Mouse (Mus musculus): ENCODE data around the gene Gimap7. TPM values are rescaled to one million over a fixed set of nuclear protein-coding genes. Genes with fewer than 3 reads are reported as not detected.

The Gimap7 gene
- polyA plus RNA-seq, 1 experiment from 2014 or later: not detected

DNA sequence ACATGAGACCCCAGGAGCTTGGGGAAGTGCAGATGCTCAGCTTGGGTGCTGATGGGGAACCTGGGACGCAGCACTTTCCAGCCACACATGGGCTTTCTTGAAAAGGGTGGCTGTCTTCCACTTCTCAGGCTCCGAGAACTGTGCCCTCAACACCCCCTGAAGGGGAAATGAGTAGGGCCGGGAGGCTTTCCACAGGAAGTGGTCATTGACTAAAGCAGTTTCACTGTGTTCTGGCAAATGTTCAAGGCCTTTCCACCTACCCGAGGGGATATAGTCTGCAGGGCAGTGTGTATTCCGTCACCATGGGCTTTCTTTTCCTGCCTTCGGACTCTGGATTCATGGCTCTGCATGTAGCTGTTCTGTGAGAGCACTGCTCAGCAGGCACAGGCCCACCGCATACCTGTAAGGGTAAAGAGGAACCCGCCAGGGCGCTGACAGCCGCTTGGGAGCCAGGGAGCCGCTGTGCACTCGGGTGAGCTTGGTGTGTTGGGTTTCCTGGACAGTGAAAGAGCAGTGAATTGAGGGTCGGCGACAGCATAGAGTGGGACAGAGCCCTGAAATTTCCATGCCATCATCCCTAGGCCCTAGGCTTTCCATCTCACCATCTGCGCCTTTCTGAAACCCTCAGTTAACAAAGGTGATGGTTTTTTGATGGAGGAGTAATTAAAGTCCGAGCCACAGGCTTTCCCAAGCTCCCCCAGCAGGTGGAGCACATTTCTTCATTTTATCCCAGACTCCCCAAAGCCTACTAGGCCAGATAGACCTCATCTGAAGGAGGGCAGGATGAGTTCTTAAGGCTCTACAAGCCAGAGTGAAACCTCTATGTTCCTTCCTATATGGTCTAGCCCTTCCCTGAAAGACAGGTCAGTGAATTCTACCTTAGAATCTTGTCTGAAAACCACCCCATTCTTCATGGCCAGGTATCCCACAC is 27.8 kb downstream of the Gimap7 start, which contains the start of gene Gimap5:
Gimap5 (plus strand) TSS at position 239 of the 931 bp plus-strand sequence.
- Histone ChIP-seq H3K9ac (no peak within 1 kb of the TSS), H3K4me3 (replicated peaks) (peak within 1 kb of the TSS; percentile 6; the same call in 1 of the 2 replicates), H3K4me2 (0 out of 2 replicates have a peak within 1 kb of the TSS, but pooled peaks have one; percentile 28), H3K4me1 (peaks cover 12% of the 10 kb centered on the region; the same call in 1 of the 2 replicates), H3K27me3 (replicated peaks) (no peaks in the 10 kb centered on the region; the same call in 1 of the 2 replicates), H3K36me3 (no peaks in the 10 kb centered on the region), H3K9me3 (no peaks in the 10 kb centered on the region), H3K27ac (peak within 1 kb of the TSS; percentile 11; the same call in 1 of the 2 replicates)
- ATAC-seq (ENCODE audit: insufficient read depth, low FRiP score, low read depth): no peak
- WGBS: 39% methylated on average over 16 of the region's 16 CpGs

DNA sequence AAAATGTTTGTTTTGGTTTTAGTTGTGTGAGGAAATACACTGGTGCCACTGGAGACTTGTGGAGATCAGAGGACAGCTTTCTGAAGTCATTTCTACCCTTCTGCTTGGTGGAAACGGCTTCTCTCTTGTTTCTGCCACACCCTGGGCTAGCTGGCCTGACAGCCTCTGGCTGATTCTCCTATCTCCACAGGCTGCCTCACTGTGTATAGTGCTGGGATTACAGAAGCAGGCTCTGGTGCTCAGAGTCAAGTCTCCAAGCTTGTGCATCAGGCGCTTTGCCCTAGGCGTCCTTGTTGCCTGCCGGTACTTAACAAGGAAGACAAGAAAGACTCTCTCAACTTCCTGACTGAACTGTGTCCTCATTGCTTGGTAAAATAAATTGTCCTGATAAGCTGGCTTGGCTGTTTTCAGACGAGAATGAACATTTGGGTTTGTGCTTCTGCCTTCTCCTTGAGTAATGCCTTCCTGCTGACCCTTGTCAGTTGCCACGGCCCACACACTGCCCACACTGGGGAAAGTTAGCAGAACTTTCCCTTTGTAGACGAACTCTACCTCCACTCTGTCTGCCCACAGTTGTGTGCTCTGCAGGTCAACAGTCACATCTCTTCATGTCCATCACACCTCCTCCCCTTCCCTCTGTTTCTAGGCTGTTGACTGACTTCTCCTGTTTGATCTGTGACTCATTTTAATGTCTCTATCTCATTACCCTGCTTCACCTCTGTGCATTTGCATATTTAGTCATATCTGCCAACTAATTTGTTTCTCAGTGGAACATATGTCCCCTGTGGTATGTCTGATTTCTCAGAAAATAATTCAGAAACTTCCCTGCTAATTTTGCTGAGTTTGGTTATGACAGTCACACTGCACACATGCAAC is 28.9 kb downstream of the Gimap7 start:
- Histone ChIP-seq H3K4me3 (replicated peaks) (no peak overlapping the region), H3K27me3 (replicated peaks) (no peaks in the 10 kb centered on the region; the same call in 1 of the 2 replicates), H3K27ac (peak overlapping the region; percentile 11; the same call in 1 of the 2 replicates), H3K4me1 (peaks cover 9% of the 10 kb centered on the region; the same call in 1 of the 2 replicates), H3K9me3 (no peaks in the 10 kb centered on the region), H3K4me2 (peak overlapping the region; percentile 13; the same call in 1 of the 2 replicates), H3K36me3 (no peaks in the 10 kb centered on the region), H3K9ac (no peak overlapping the region)
- ATAC-seq (ENCODE audit: insufficient read depth, low FRiP score, low read depth): no peak
- WGBS: 33% methylated on average over 7 of the region's 7 CpGs

DNA sequence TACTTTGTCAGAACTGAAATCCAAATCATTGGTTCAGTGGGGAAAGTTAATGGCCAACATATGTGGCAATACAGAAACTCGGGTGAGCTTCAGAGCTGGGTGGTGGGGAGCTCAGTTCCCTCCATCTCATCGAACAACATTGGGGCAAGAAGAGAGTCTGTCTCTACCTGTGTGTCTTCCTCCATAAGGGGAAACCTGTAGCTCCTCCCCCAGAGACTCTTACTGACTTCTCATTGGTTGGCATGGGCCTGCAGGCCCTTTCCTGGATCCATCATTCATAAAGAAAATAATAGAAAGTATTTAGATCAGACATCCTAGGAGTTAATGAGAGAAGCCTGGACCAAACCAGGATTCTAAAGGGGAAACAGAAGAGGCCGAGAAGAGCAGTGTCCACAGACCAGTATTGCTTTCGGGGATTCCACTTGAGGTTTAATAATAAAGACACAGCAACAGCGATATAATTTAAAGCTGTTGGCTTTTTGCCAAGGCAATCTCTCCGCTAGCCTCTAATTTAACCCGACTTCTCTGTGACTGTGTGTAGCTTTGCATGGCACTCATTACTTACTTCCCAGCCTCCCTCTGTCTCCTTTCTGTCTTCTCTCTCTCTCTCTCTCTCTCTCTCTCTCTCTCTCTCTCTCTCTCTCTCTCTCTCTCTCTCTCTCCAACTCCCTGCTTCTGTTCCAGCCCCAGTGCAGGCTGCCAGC is 45.3 kb downstream of the Gimap7 start:
- H3K9me3 ChIP-seq: no peaks in the 10 kb centered on the region
- no peak overlapping the region for H3K4me2 ChIP-seq
- ATAC-seq (ENCODE audit: insufficient read depth, low FRiP score, low read depth): no peak
- no peak overlapping the region for H3K4me3 ChIP-seq (replicated peaks)
- no peaks in the 10 kb centered on the region for H3K36me3 ChIP-seq
- H3K9ac ChIP-seq: no peak overlapping the region
- no peak overlapping the region for H3K27ac ChIP-seq
- 63% methylated on average over 7 of the region's 7 CpGs for WGBS
- no peaks in the 10 kb centered on the region for H3K27me3 ChIP-seq (replicated peaks)
- H3K4me1 ChIP-seq: no peaks in the 10 kb centered on the region

DNA sequence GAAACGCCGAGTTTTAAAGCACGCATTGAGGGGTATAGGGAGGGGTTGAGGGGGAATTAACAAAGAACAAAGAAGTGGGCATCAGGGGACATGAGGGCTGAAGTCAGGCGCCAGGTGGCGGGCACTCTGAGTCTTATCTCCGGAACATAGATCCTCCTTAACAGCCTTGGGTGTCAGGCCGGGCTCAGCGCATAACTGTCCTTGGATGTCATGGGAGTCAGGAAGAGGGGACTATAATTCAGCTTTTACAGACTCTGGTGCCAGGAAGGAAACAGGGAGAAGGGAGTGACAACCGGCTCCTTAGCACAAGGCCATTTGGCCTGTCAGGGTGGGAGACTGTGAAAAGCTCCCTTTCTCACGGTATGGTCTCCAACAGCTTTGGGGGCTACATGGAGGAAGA is 46.1 kb downstream of the Gimap7 start:
- WGBS: 91% methylated on average over 10 of the region's 10 CpGs
- H3K9ac ChIP-seq: no peak overlapping the region
- H3K27ac ChIP-seq: no peak overlapping the region
- no peak overlapping the region for H3K4me3 ChIP-seq (replicated peaks)
- H3K36me3 ChIP-seq: no peaks in the 10 kb centered on the region
- no peak overlapping the region for H3K4me2 ChIP-seq
- no peaks in the 10 kb centered on the region for H3K9me3 ChIP-seq
- ATAC-seq (ENCODE audit: insufficient read depth, low FRiP score, low read depth): no peak
- no peaks in the 10 kb centered on the region for H3K4me1 ChIP-seq
- H3K27me3 ChIP-seq (replicated peaks): no peaks in the 10 kb centered on the region

DNA sequence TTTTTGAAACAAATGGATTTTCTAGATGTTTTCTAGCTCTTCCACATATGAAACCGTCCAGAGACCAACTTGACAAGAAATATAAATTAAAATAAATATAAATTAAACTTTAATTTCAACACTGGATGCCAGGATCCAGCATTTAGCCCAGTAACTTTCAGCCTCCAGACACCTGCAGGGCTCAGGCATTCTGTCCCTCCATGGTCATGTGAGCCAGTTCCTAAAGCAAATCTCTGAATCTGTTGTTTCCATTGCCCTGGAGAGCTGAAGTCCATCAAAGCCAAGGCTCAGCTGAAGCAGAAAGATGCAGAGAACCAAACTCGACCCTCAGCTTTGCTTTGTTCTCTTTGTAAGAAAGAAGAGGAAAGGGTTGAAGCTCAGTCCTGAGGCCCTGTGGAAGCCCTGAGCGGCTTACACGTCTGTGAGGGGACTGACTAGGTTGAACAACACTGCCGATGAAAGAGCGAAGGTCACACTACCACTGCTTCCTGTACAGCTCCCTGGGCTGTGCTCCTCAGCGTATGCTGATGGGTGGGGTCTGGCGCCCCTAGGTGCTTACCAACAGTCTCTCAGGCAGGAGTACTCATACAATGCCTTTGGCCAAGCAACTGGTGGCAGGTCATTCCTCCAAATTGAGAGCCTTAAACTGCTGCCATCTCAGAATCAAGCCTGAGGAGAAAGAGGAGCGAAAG is 49.9 kb downstream of the Gimap7 start:
- Histone ChIP-seq H3K4me1 (no peaks in the 10 kb centered on the region), H3K27ac (no peak overlapping the region), H3K4me3 (replicated peaks) (no peak overlapping the region), H3K9ac (no peak overlapping the region), H3K36me3 (no peaks in the 10 kb centered on the region), H3K27me3 (replicated peaks) (no peaks in the 10 kb centered on the region), H3K4me2 (no peak overlapping the region), H3K9me3 (no peaks in the 10 kb centered on the region)
- ATAC-seq (ENCODE audit: insufficient read depth, low FRiP score, low read depth): no peak
- 64% methylated on average over 9 of the region's 9 CpGs for WGBS

DNA sequence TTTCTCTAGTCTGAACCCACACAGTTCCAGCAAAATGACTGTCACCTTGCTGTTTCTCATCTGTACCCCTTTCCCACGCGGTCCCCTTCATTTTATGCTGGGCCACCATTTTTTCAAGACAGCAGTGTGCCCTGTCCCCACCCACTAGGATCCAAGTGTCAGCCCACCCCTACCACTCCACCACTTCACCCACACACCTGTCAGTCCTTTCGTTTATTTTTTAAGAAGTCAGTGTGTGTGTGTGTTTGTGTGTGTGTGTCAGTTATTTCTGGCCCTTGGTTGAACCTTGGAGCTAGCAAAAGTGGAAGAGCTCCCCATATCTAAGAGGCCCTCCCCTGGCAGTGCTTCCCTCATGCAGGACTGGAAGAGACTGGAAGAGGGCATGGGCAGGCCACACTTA is 50.5 kb downstream of the Gimap7 start:
- no peak overlapping the region for H3K27ac ChIP-seq
- no peak overlapping the region for H3K9ac ChIP-seq
- 79% methylated on average over 3 of the region's 3 CpGs for WGBS
- H3K4me2 ChIP-seq: no peak overlapping the region
- H3K9me3 ChIP-seq: no peaks in the 10 kb centered on the region
- H3K4me3 ChIP-seq (replicated peaks): no peak overlapping the region
- no peaks in the 10 kb centered on the region for H3K36me3 ChIP-seq
- no peaks in the 10 kb centered on the region for H3K27me3 ChIP-seq (replicated peaks)
- H3K4me1 ChIP-seq: no peaks in the 10 kb centered on the region
- ATAC-seq (ENCODE audit: insufficient read depth, low FRiP score, low read depth): no peak

DNA sequence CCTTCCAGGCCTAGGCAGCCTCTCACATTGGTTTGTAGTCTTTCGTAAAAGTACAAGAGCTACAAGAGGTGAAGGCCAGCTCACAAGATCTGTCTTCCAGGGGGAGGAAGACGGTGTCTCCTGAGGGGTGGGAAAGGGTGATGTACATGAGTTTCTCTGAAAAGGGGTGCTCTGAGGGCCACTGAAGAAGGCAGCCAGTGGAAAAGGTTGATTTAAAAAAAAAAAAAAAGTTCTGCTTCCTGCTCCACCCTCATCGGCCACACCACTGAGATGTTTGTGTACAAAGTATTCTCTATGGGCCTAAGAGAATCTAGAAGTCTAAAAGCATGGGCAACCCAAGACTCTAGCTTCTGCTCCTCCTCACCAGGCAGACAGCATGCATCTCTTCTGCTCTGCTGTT is 52.3 kb downstream of the Gimap7 start, which contains the start of gene Gimap3:
Gimap3 (minus strand) TSS at position 156 of the 400 bp plus-strand sequence.
- 73% methylated on average over 3 of the region's 3 CpGs for WGBS
- H3K9me3 ChIP-seq: no peaks in the 10 kb centered on the region
- no peak within 1 kb of the TSS for H3K4me2 ChIP-seq
- no peaks in the 10 kb centered on the region for H3K27me3 ChIP-seq (replicated peaks)
- no peak within 1 kb of the TSS for H3K27ac ChIP-seq
- no peak within 1 kb of the TSS for H3K9ac ChIP-seq
- no peak within 1 kb of the TSS for H3K4me3 ChIP-seq (replicated peaks)
- ATAC-seq (ENCODE audit: insufficient read depth, low FRiP score, low read depth): no peak
- no peaks in the 10 kb centered on the region for H3K4me1 ChIP-seq
- H3K36me3 ChIP-seq: no peaks in the 10 kb centered on the region

DNA sequence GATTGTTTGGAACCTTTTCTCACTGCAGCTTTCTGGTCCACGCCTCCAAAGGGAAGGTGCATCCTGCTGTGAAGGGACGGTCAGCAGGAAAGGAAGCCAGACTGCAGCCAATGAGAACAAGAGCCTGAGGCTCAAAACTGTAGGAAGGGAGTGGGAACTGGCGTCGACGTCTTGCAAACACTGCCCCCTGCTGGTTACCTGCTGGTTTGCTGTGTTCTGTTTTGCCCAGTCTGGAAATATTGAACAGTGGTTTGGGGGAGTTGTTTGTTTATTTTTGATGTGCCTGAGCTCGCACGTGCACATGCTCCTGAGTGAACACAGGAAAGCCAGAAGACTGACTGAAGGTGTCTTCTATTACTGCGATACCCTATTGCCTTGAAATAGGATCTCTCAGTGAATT is 53.6 kb downstream of the Gimap7 start:
- Histone ChIP-seq H3K9ac (no peak overlapping the region), H3K36me3 (no peaks in the 10 kb centered on the region), H3K27ac (no peak overlapping the region), H3K4me2 (no peak overlapping the region), H3K4me3 (replicated peaks) (no peak overlapping the region), H3K27me3 (replicated peaks) (no peaks in the 10 kb centered on the region), H3K4me1 (no peaks in the 10 kb centered on the region), H3K9me3 (no peaks in the 10 kb centered on the region)
- WGBS: 9% methylated on average over 8 of the region's 8 CpGs
- 0 out of 2 replicates have a peak, but pooled peaks have one; percentile 56 for ATAC-seq (ENCODE audit: insufficient read depth, low FRiP score, low read depth)

Other genes starting within 250 kb of the Gimap7 start
- gene Atp6v0e2, start 181.0 kb upstream of the Gimap7 start, polyA plus RNA-seq (2015; fragmentation: Nextera tagmentation; extraction: Ambion mirVana): 22.7 and 23.4 TPM in 2 replicates
- gene Lrrc61, start 163.8 kb upstream of the Gimap7 start, polyA plus RNA-seq (2015; fragmentation: Nextera tagmentation; extraction: Ambion mirVana): 5.4 and 9.6 TPM in 2 replicates
- 83.2 and 89.3 TPM in 2 replicates for gene Rarres2, start 145.8 kb upstream of the Gimap7 start, polyA plus RNA-seq (2015; fragmentation: Nextera tagmentation; extraction: Ambion mirVana)
- not detected in 2 replicates for gene Gm45021, start 129.0 kb upstream of the Gimap7 start, polyA plus RNA-seq (2015; fragmentation: Nextera tagmentation; extraction: Ambion mirVana)
- 26.6 and 27.8 TPM in 2 replicates for gene Repin1, start 124.7 kb upstream of the Gimap7 start, polyA plus RNA-seq (2015; fragmentation: Nextera tagmentation; extraction: Ambion mirVana)
- 0.45 TPM in 1 of 2 replicates, not detected in the other for gene Gm44965, start 124.7 kb upstream of the Gimap7 start, polyA plus RNA-seq (2015; fragmentation: Nextera tagmentation; extraction: Ambion mirVana)
- gene Zfp775, start 116.6 kb upstream of the Gimap7 start, polyA plus RNA-seq (2015; fragmentation: Nextera tagmentation; extraction: Ambion mirVana): 4.9 and 5.4 TPM in 2 replicates
- gene AI854703, start 91.9 kb upstream of the Gimap7 start, polyA plus RNA-seq (2015; fragmentation: Nextera tagmentation; extraction: Ambion mirVana): 0.92 and 1.1 TPM in 2 replicates
- gene Gimap8, start 71.4 kb upstream of the Gimap7 start, polyA plus RNA-seq (2015; fragmentation: Nextera tagmentation; extraction: Ambion mirVana): 1.5 and 1.6 TPM in 2 replicates
- gene Gimap9, start 42.5 kb upstream of the Gimap7 start, polyA plus RNA-seq (2015; fragmentation: Nextera tagmentation; extraction: Ambion mirVana): 10.7 and 12.6 TPM in 2 replicates
- gene Gimap4, start 34.1 kb upstream of the Gimap7 start, polyA plus RNA-seq (2015; fragmentation: Nextera tagmentation; extraction: Ambion mirVana): 20.1 and 22.0 TPM in 2 replicates
- 21.1 and 22.3 TPM in 2 replicates for gene Gimap6, start 10.4 kb upstream of the Gimap7 start, polyA plus RNA-seq (2015; fragmentation: Nextera tagmentation; extraction: Ambion mirVana)
- gene Gm28053, start within 50 bp of the Gimap7 start, polyA plus RNA-seq (2015; fragmentation: Nextera tagmentation; extraction: Ambion mirVana): 3.3 and 3.4 TPM in 2 replicates
- 21.8 and 22.2 TPM in 2 replicates for gene Gimap1, start 20.4 kb downstream of the Gimap7 start, polyA plus RNA-seq (2015; fragmentation: Nextera tagmentation; extraction: Ambion mirVana)
- 7.5 and 9.2 TPM in 2 replicates for gene Gimap5, start 27.6 kb downstream of the Gimap7 start, polyA plus RNA-seq (2015; fragmentation: Nextera tagmentation; extraction: Ambion mirVana)
- 0.06 and 0.18 TPM in 2 replicates for gene Gimap3, start 52.2 kb downstream of the Gimap7 start, polyA plus RNA-seq (2015; fragmentation: Nextera tagmentation; extraction: Ambion mirVana)
- gene Tmem176a, start 122.3 kb downstream of the Gimap7 start, polyA plus RNA-seq (2015; fragmentation: Nextera tagmentation; extraction: Ambion mirVana): 140 and 144 TPM in 2 replicates
- gene Tmem176b, start 122.9 kb downstream of the Gimap7 start, polyA plus RNA-seq (2015; fragmentation: Nextera tagmentation; extraction: Ambion mirVana): 314 and 315 TPM in 2 replicates
- gene Aoc1, start 154.3 kb downstream of the Gimap7 start, polyA plus RNA-seq (2015; fragmentation: Nextera tagmentation; extraction: Ambion mirVana): 2.3 and 3.6 TPM in 2 replicates
- gene 1600015I10Rik, start 211.3 kb downstream of the Gimap7 start, polyA plus RNA-seq (2015; fragmentation: Nextera tagmentation; extraction: Ambion mirVana): not detected in 2 replicates